12 mouse cellular contexts compared by ENCODE assay signal in genomic region chr5:92368392-92368791, GRCm38 (mm10). TPM values are rescaled to one million over a fixed set of nuclear protein-coding genes. Genes with fewer than 3 reads are reported as not detected.
DNase-seq lines count a peak whose midpoint lies in the region; ATAC-seq and TF ChIP-seq lines count a peak whose summit lies in the region.
"Had no signal": no experiment of that assay in that cellular context is flagged by ENCODE, and none has a peak within 500 bp of the region (broad histone marks: within the 10 kb centered on the region; RNA-seq: fewer than 3 reads in every experiment).

No protein-coding gene starts in this region.

- intact Hi-C loops in gastrocnemius, adult 2 months (cut with DNase I) = no loop called here
- intact Hi-C loops in gastrocnemius, postnatal 14 days (cut with DNase I; ENCODE audit: low total_unique reads) = no loop called here

- no peak for TF ChIP-seq CTCF in gastrocnemius, adult 2 months (IDR thresholded peaks at IDR 0.05)
- no peak for TF ChIP-seq CTCF in forebrain, postnatal 0 days (IDR thresholded peaks at IDR 0.05; ENCODE audit: low read depth)

- no peak for DNase-seq in gastrocnemius, adult 2 months
- DNase-seq in gastrocnemius, postnatal 14 days = no peak
- DNase-seq in lung, postnatal 10 days = peak; percentile 23
- DNase-seq in lung, postnatal 25 days (ENCODE audit: low spot score) = no peak
- DNase-seq in cerebellum, postnatal 14 days = peak; percentile 47 to 61
- no peak for DNase-seq in embryo, embryonic 11 days
- DNase-seq in forebrain, postnatal 0 days = no peak
- DNase-seq: thymus, postnatal 14 days had no signal

- peak overlapping the region; percentile 52 for H3K4me3 ChIP-seq in gastrocnemius, adult 2 months
- H3K4me3 ChIP-seq in forebrain, postnatal 0 days (ENCODE audit: low read depth, low read length) = no peak overlapping the region
- H3K4me3 ChIP-seq: embryonic facial prominence, embryonic 13.5 days; neural tube, embryonic 12.5 days had no signal

- peaks cover 4% of the 10 kb centered on the region; the same call in 1 of the 2 replicates for H3K4me1 ChIP-seq in forebrain, postnatal 0 days (ENCODE audit: insufficient read depth)

- H3K27ac ChIP-seq in gastrocnemius, adult 2 months = peak overlapping the region; percentile 88
- no peak overlapping the region for H3K27ac ChIP-seq in forebrain, postnatal 0 days (ENCODE audit: low read depth, low read length)
- H3K27ac ChIP-seq: embryonic facial prominence, embryonic 13.5 days; neural tube, embryonic 12.5 days had no signal

- peak; percentile 21; the same call in 1 of the 2 replicates for ATAC-seq in neutrophil, adult 5-6 weeks (ENCODE audit: extremely low read depth, insufficient number of reproducible peaks, low FRiP score, poor library complexity, severe bottlenecking)
- no peak for ATAC-seq in forebrain, postnatal 0 days

- H3K27me3 ChIP-seq in forebrain, postnatal 0 days (ENCODE audit: insufficient read depth, low read length) = no peaks in the 10 kb centered on the region
- H3K27me3 ChIP-seq: embryonic facial prominence, embryonic 13.5 days; neural tube, embryonic 12.5 days had no signal

- no peaks in the 10 kb centered on the region for H3K9me3 ChIP-seq in forebrain, postnatal 0 days (ENCODE audit: low read length)
- H3K9me3 ChIP-seq: embryonic facial prominence, embryonic 13.5 days; neural tube, embryonic 12.5 days had no signal

- WGBS in forebrain, postnatal 0 days = 61% methylated on average over 10 of the region's 10 CpGs

- H3K4me2 ChIP-seq in forebrain, postnatal 0 days (ENCODE audit: low read depth) = no peak overlapping the region
- H3K4me2 ChIP-seq: embryonic facial prominence, embryonic 13.5 days; neural tube, embryonic 12.5 days had no signal

- no peak overlapping the region for H3K9ac ChIP-seq in forebrain, postnatal 0 days
- H3K9ac ChIP-seq: embryonic facial prominence, embryonic 13.5 days; neural tube, embryonic 12.5 days had no signal

- H3K36me3 ChIP-seq in forebrain, postnatal 0 days (ENCODE audit: insufficient read depth) = no peaks in the 10 kb centered on the region
- H3K36me3 ChIP-seq: embryonic facial prominence, embryonic 13.5 days; neural tube, embryonic 12.5 days had no signal

RNA-seq across cellular contexts. Expression of gene Cxcl10, which starts 19.7 kb away (rescaled TPM):
- total RNA-seq in gastrocnemius, adult 2 months (2021) = not detected
- total RNA-seq in gastrocnemius, postnatal 14 days (2021) = under 1 TPM; 0.29 to 0.51 TPM
- 2.6 and 6.2 TPM in 2 replicates for total RNA-seq in neutrophil, adult 5-6 weeks (2017)
- 0.38 and 0.86 TPM in 2 replicates for total RNA-seq in forebrain, postnatal 0 days (2014; rRNA removed)
- 0.28 and 0.55 TPM in 2 replicates for polyA plus RNA-seq in forebrain, postnatal 0 days (2015; fragmentation: Nextera tagmentation; extraction: Ambion mirVana)

RNA-seq across cellular contexts. Expression of gene Art3, which starts 36.8 kb away (rescaled TPM):
- total RNA-seq in gastrocnemius, adult 2 months (2021) = 100 to 1,000 TPM; 394 to 399 TPM
- total RNA-seq in gastrocnemius, postnatal 14 days (2021) = 100 to 1,000 TPM; 314 to 411 TPM
- total RNA-seq in neutrophil, adult 5-6 weeks (2017) = 0.49 TPM in 1 of 2 replicates, not detected in the other
- total RNA-seq in forebrain, postnatal 0 days (2014; rRNA removed) = 3.0 and 3.5 TPM in 2 replicates
- 8.0 and 9.4 TPM in 2 replicates for polyA plus RNA-seq in forebrain, postnatal 0 days (2015; fragmentation: Nextera tagmentation; extraction: Ambion mirVana)

RNA-seq across cellular contexts. Expression of gene Cxcl9, which starts 40.5 kb away (rescaled TPM):
- under 1 TPM; 0.10 to 0.45 TPM for total RNA-seq in gastrocnemius, adult 2 months (2021)
- 1 to 10 TPM in 1 of 2 experiments, under 1 TPM in 1; 0.90 to 1.4 TPM for total RNA-seq in gastrocnemius, postnatal 14 days (2021)
- total RNA-seq in neutrophil, adult 5-6 weeks (2017) = 0.12 TPM in 2 replicates
- total RNA-seq in forebrain, postnatal 0 days (2014; rRNA removed) = not detected in 2 replicates
- polyA plus RNA-seq in forebrain, postnatal 0 days (2015; fragmentation: Nextera tagmentation; extraction: Ambion mirVana) = not detected in 2 replicates
- total RNA-seq: left cerebral cortex, postnatal 36 days had no signal
- polyA plus RNA-seq: embryonic facial prominence, embryonic 13.5 days; neural tube, embryonic 12.5 days had no signal

RNA-seq across cellular contexts. Expression of gene Sdad1, which starts 58.1 kb away (rescaled TPM):
- 10 to 100 TPM; 15.5 to 17.7 TPM for total RNA-seq in gastrocnemius, adult 2 months (2021)
- total RNA-seq in gastrocnemius, postnatal 14 days (2021) = 10 to 100 TPM; 16.2 TPM
- 41.9 and 50.0 TPM in 2 replicates for total RNA-seq in neutrophil, adult 5-6 weeks (2017)
- 22.5 and 32.0 TPM in 2 replicates for total RNA-seq in forebrain, postnatal 0 days (2014; rRNA removed)
- 21.6 and 27.9 TPM in 2 replicates for polyA plus RNA-seq in forebrain, postnatal 0 days (2015; fragmentation: Nextera tagmentation; extraction: Ambion mirVana)

Comparison
In these comparisons a context has a peak if more than half of its experiments do, and no peak if none do; other contexts are left out.
1. DNase-seq: peak in lung, postnatal 10 days (single experiment) and cerebellum, postnatal 14 days (2 of 2); none in gastrocnemius, adult 2 months (single experiment), gastrocnemius, postnatal 14 days (single experiment), lung, postnatal 25 days (single experiment), embryo, embryonic 11 days (single experiment) and forebrain, postnatal 0 days (single experiment).
2. RNA of gene Art3, which starts 36.8 kb away (total RNA-seq): 314 to 411 TPM in gastrocnemius, postnatal 14 days and 394 to 399 TPM in gastrocnemius, adult 2 months; 3.0 to 3.5 TPM in forebrain, postnatal 0 days and 0.49 TPM in neutrophil, adult 5-6 weeks; every median in the first group is over 10 times any median in the second.